Mouse (Mus musculus) midbrain, postnatal 0 days (tissue): ENCODE results near the gene Tank. TPM values are rescaled to one million over a fixed set of nuclear protein-coding genes. Genes with fewer than 3 reads are reported as not detected.

Experiments
- ATAC-seq: fragments of 200-750 bp; cut with Nextera tagmentation; 2 replicates; pipeline ENCODE4 v1.8.0; 2017; ENCODE audit warnings: moderate number of reproducible peaks, mild to moderate bottlenecking, moderate TSS enrichment, moderate library complexity; ENCODE audit not compliant: low FRiP score
- DNase-seq: peaks from one replicate; pipeline ENCODE4 v3.0.0-alpha.2; 2015; ENCODE audit warnings: low spot score
- H3K27ac ChIP-seq: fragments of 300-500 bp; sonication (generic); 2 replicates; pipeline ENCODE4 v1.5.1; 2014; ENCODE audit warnings: low read depth, mild to moderate bottlenecking, low read length, mixed read lengths
- H3K27me3 ChIP-seq: fragments of 300-500 bp; sonication (generic); 2 replicates; pipeline ENCODE4 v1.6.1; 2014; ENCODE audit warnings: low read length, control low read depth, mixed read lengths; ENCODE audit not compliant: insufficient read depth
- H3K36me3 ChIP-seq: fragments of 300-500 bp; sonication (generic); 2 replicates; pipeline ENCODE4 v1.6.1; 2014; ENCODE audit warnings: low read length, control low read depth, mixed read lengths; ENCODE audit not compliant: insufficient read depth
- H3K4me1 ChIP-seq: fragments of 300-500 bp; sonication (generic); 2 replicates; pipeline ENCODE4 v1.6.1; 2014; ENCODE audit warnings: mild to moderate bottlenecking, control low read depth, antibody characterized with exemption, low read length, mixed read lengths; ENCODE audit not compliant: insufficient read depth
- H3K4me2 ChIP-seq: fragments of 300-500 bp; sonication (generic); 2 replicates; pipeline ENCODE4 v1.6.1; 2014; ENCODE audit warnings: low read depth, mild to moderate bottlenecking, low read length, mixed read lengths; ENCODE audit not compliant: poor library complexity, severe bottlenecking
- H3K4me3 ChIP-seq: fragments of 300-500 bp; sonication (generic); 2 replicates; pipeline ENCODE4 v1.5.1; 2014; ENCODE audit warnings: low read depth, mild to moderate bottlenecking, low read length, moderate library complexity
- H3K9ac ChIP-seq: fragments of 300-500 bp; sonication (generic); replicated peaks from 2 replicates; pipeline ENCODE4 v1.6.1; 2014; ENCODE audit warnings: mild to moderate bottlenecking, low read length, moderate library complexity, mixed read lengths; ENCODE audit not compliant: poor library complexity, severe bottlenecking
- H3K9me3 ChIP-seq: fragments of 300-500 bp; sonication (generic); 2 replicates; pipeline ENCODE4 v1.6.1; 2016; ENCODE audit warnings: low read length, control low read depth
- CTCF ChIP-seq: IDR thresholded peaks from 2 replicates; pipeline ENCODE4 v1.5.1; 2016; ENCODE audit warnings: antibody characterized with exemption, mild to moderate bottlenecking
- WGBS: fragments of 180-500 bp; shearing (Covaris S2); extraction: QIAGEN DNeasy Blood & Tissue Kit; methylation state at CpG from one replicate; pipeline ENCODE4 v1.1.7; 2014; 5-methylcytosine and 5-hydroxymethylcytosine counted together
- polyA plus RNA-seq: library from polyadenylated mRNA; unstranded; fragments of >200 nt; fragmentation: Nextera tagmentation; extraction: Ambion mirVana; gene quantifications from 2 replicates; pipeline ENCODE4 v1.2.1, GENCODE M21; 2015
- total RNA-seq: library from RNA; depleted of rRNA; stranded (reverse); fragments of >200 nt; gene quantifications from 2 replicates; pipeline ENCODE4 v1.2.3, GENCODE M21; 2014

The Tank gene
- total and polyA plus RNA-seq, 2 experiments from 2014 or later: 25.4 to 25.8 TPM

GRCm38 (mm10) chr2:61630864-61631555, 52.6 kb downstream of the Tank start:
- 78% methylated on average over 3 of the region's 3 CpGs for WGBS
- H3K9ac ChIP-seq: no peak overlapping the region
- no peak for TF ChIP-seq CTCF
- H3K36me3 ChIP-seq: 0 out of 2 replicates have a peak, but pooled peaks cover 3% of the 10 kb centered on the region
- H3K27me3 ChIP-seq: no peaks in the 10 kb centered on the region
- H3K27ac ChIP-seq: no peak overlapping the region
- H3K4me3 ChIP-seq: no peak overlapping the region
- ATAC-seq (no peak), DNase-seq (no peak)
- no peaks in the 10 kb centered on the region for H3K4me1 ChIP-seq
- no peak overlapping the region for H3K4me2 ChIP-seq
- H3K9me3 ChIP-seq: no peaks in the 10 kb centered on the region

GRCm38 (mm10) chr2:61635099-61635498, 56.7 kb downstream of the Tank start:
- Histone ChIP-seq H3K27me3 (no peaks in the 10 kb centered on the region), H3K9me3 (no peaks in the 10 kb centered on the region), H3K4me3 (no peak overlapping the region), H3K36me3 (0 out of 2 replicates have a peak, but pooled peaks cover 3% of the 10 kb centered on the region), H3K27ac (no peak overlapping the region), H3K4me2 (no peak overlapping the region), H3K4me1 (no peaks in the 10 kb centered on the region), H3K9ac (no peak overlapping the region)
- WGBS: 98% methylated on average over 1 of the region's 1 CpGs
- DNase-seq: no peak
- no peak for TF ChIP-seq CTCF
- no peak for ATAC-seq

DNA sequence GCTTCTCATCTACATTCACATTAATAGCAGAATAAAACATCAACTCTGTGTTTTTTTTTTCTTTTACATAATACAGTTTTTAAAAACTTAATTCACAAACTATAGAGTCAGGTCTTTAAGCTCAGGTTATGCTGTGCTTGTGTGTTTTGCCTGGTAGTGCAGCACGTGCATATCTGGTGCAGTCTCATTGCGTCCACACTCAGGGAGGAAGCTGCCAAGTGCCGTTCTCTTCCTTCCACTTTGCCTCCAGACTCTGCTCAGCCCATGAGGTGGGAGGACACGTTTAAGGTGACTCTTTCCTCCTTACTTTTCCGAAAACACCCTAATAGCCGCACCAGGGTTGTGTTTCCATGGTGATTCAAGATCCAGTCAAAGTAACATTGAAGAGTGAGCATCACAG, 59.8 kb downstream of the Tank start:
- H3K36me3 ChIP-seq: no peaks in the 10 kb centered on the region
- TF ChIP-seq CTCF: no peak

DNA sequence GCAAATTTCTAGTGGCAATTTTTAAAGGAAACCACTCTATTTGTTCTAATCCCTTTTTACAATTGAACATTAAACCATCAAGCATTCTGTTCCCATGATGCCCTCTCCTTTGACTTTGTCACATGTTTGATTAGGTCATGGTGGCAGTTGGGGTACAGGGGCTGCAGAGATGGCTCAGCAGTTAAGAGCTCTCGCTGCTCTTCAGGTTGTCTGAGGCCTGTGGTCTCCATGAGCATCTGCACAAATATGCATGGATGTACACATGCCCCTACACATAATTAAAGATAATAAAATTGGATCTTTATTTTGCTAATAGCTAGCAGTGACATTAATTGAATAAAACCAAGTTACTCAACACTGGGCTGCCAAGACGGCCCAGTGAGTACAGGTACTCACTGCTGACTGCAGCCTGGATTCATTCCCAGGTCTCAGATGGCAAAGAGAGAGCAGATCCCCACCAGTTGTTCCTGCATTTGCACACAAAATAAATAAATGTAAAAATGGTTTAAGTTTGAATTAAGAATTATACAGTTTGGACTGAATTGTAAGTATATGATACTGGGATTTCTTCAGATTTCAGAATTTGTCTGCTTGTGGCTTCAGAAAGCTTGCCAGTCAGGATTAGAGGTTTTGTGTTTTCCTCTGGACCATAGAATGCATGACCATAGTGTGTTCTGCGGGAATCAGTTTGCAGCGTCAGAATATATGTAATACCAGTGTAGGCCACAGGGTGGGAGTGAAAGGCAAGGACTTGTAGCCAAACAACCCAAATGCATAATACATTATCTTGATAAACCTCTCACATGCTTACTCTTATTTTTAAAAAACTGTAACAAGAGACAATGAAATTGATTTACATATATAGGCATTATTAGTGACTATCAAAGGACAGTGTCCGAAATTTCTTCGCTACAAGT, 64.3 kb downstream of the Tank start:
- Histone ChIP-seq H3K9me3 (no peaks in the 10 kb centered on the region), H3K4me2 (no peak overlapping the region), H3K9ac (no peak overlapping the region), H3K36me3 (0 out of 2 replicates have a peak, but pooled peaks cover 2% of the 10 kb centered on the region), H3K4me1 (no peaks in the 10 kb centered on the region), H3K27me3 (no peaks in the 10 kb centered on the region), H3K4me3 (no peak overlapping the region), H3K27ac (no peak overlapping the region)
- TF ChIP-seq CTCF: peak; percentile 90
- WGBS: 53% methylated on average over 6 of the region's 6 CpGs
- ATAC-seq (peak; percentile 65; the same call in 1 of the 2 replicates), DNase-seq (peak; percentile 76)

More for the DNA sequence above, 59.8 kb downstream of the Tank start:
- DNase-seq (no peak), ATAC-seq (no peak)
- no peaks in the 10 kb centered on the region for H3K27me3 ChIP-seq
- H3K4me2 ChIP-seq: no peak overlapping the region
- WGBS: 75% methylated on average over 6 of the region's 6 CpGs
- no peak overlapping the region for H3K9ac ChIP-seq
- H3K27ac ChIP-seq: no peak overlapping the region
- H3K9me3 ChIP-seq: no peaks in the 10 kb centered on the region
- H3K4me1 ChIP-seq: no peaks in the 10 kb centered on the region
- no peak overlapping the region for H3K4me3 ChIP-seq

- Histone ChIP-seq H3K36me3 (no peaks in the 10 kb centered on the region), H3K4me3 (no peak overlapping the region), H3K9ac (no peak overlapping the region), H3K4me1 (no peaks in the 10 kb centered on the region), H3K27ac (no peak overlapping the region), H3K9me3 (no peaks in the 10 kb centered on the region), H3K27me3 (no peaks in the 10 kb centered on the region), H3K4me2 (no peak overlapping the region)
- 73% methylated on average over 4 of the region's 4 CpGs for WGBS
- no peak for ATAC-seq
- DNase-seq: no peak
- TF ChIP-seq CTCF: no peak
Observed at GRCm38 (mm10) chr2:61651206-61651605, 72.8 kb downstream of the Tank start.

- WGBS: 90% methylated on average over 3 of the region's 3 CpGs
- DNase-seq (no peak), ATAC-seq (no peak)
- no peak overlapping the region for H3K4me3 ChIP-seq
- no peak overlapping the region for H3K9ac ChIP-seq
- H3K9me3 ChIP-seq: no peaks in the 10 kb centered on the region
- no peak overlapping the region for H3K27ac ChIP-seq
- no peaks in the 10 kb centered on the region for H3K4me1 ChIP-seq
- H3K36me3 ChIP-seq: no peaks in the 10 kb centered on the region
- H3K27me3 ChIP-seq: no peaks in the 10 kb centered on the region
- no peak for TF ChIP-seq CTCF
- no peak overlapping the region for H3K4me2 ChIP-seq
Observed at GRCm38 (mm10) chr2:61651640-61652039, 73.3 kb downstream of the Tank start.
